8 mouse cellular contexts compared by ENCODE assay signal in the genomic region with DNA sequence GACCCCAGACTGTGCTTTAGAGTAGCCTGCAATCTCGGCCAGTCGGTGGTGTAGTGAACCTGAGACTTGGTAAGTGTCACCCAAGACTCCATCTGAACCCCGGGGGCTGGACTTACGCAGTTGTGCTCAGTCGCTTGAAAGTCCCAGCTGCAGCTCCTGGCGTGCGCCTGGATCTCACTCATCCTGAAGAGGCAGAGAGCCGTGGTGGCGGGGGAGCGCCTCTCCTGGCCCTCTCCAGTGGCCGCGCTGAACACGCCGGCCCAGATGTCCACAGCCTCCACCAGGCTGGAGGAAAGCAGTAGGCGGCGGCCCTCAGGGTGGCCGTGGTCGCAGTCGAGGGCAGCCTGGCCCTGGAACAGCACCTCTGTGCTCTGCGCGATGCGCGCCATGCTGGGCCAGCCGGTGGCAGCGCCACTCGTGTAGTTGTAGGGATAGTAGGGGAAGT. TPM values are rescaled to one million over a fixed set of nuclear protein-coding genes. Genes with fewer than 3 reads are reported as not detected.
A peak's percentile ranks its signal among the peaks of the same experiment; 100 is the strongest.
DNase-seq lines count a peak whose midpoint lies in the region; ATAC-seq and TF ChIP-seq lines count a peak whose summit lies in the region.

No protein-coding gene starts in this region.

- peaks cover 21% of the 10 kb centered on the region for H3K4me1 ChIP-seq in forebrain, embryonic 11.5 days (replicated peaks; ENCODE audit: control insufficient read depth, insufficient read depth, low read length)
- H3K4me1 ChIP-seq in hindbrain, embryonic 10.5 days (replicated peaks), result peaks cover 60% of the 10 kb centered on the region
- peaks cover 16% of the 10 kb centered on the region for H3K4me1 ChIP-seq in limb, embryonic 11.5 days (ENCODE audit: control insufficient read depth, insufficient read depth, low read length)
- peaks cover 65% of the 10 kb centered on the region for H3K4me1 ChIP-seq in midbrain, embryonic 10.5 days
- peaks cover 6% of the 10 kb centered on the region; the same call in 1 of the 2 replicates for H3K4me1 ChIP-seq in small intestine, adult 2 months (ENCODE audit: control insufficient read depth, insufficient read depth, insufficient read length, low read length)

- H3K4me2 ChIP-seq in forebrain, embryonic 11.5 days (ENCODE audit: low read depth, low read length, severe bottlenecking), result peak overlapping the region; percentile 89
- H3K4me2 ChIP-seq in limb, embryonic 11.5 days (ENCODE audit: low read depth, severe bottlenecking), result peak overlapping the region; percentile 96

- peak overlapping the region; percentile 82 for H3K4me3 ChIP-seq in gastrocnemius, adult 2 months
- H3K4me3 ChIP-seq in forebrain, embryonic 11.5 days (ENCODE audit: low read depth, low read length), result peak overlapping the region; percentile 78
- peak overlapping the region; percentile 84 for H3K4me3 ChIP-seq in hindbrain, embryonic 10.5 days
- H3K4me3 ChIP-seq in limb, embryonic 11.5 days (ENCODE audit: low read depth, low read length), result peak overlapping the region; percentile 67
- peak overlapping the region; percentile 90 for H3K4me3 ChIP-seq in midbrain, embryonic 10.5 days
- peak overlapping the region; percentile 66 for H3K4me3 ChIP-seq in small intestine, adult 2 months (ENCODE audit: low read depth, low read length)

- peaks cover 8% of the 10 kb centered on the region; the same call in 1 of the 2 replicates for H3K27me3 ChIP-seq in forebrain, embryonic 11.5 days (ENCODE audit: control insufficient read depth, insufficient read depth, low read length)
- H3K27me3 ChIP-seq in hindbrain, embryonic 10.5 days (ENCODE audit: insufficient read depth, poor library complexity, severe bottlenecking), result peaks cover 78% of the 10 kb centered on the region
- peaks cover 38% of the 10 kb centered on the region for H3K27me3 ChIP-seq in limb, embryonic 11.5 days (ENCODE audit: control insufficient read depth, insufficient read depth, low read length)
- peaks cover 72% of the 10 kb centered on the region for H3K27me3 ChIP-seq in midbrain, embryonic 10.5 days (ENCODE audit: low read depth, poor library complexity, severe bottlenecking)
- peaks cover 41% of the 10 kb centered on the region for H3K27me3 ChIP-seq in small intestine, adult 2 months (ENCODE audit: control insufficient read depth, insufficient read depth, low read length)

- DNase-seq in gastrocnemius, adult 2 months, result peak; percentile 32
- no peak for DNase-seq in gastrocnemius, adult 8-10 months (ENCODE audit: low spot score in 2 of 2)
- peak; percentile 57 for DNase-seq in adrenal gland, postnatal 14 days
- DNase-seq in forebrain, embryonic 11.5 days (ENCODE audit: low spot score), result peak; percentile 73
- DNase-seq in hindbrain, embryonic 10.5 days (ENCODE audit: low spot score), result peak; percentile 66
- peak; percentile 67 for DNase-seq in limb, embryonic 11.5 days (ENCODE audit: low spot score)
- DNase-seq in midbrain, embryonic 10.5 days (ENCODE audit: low spot score), result peak; percentile 62

- TF ChIP-seq POLR2A in small intestine, adult 2 months (IDR thresholded peaks at IDR 0.05; ENCODE audit: low read depth, low read length), result no peak

- no peaks in the 10 kb centered on the region for H3K36me3 ChIP-seq in forebrain, embryonic 11.5 days (ENCODE audit: control insufficient read depth, insufficient read depth, low read length)
- no peaks in the 10 kb centered on the region for H3K36me3 ChIP-seq in hindbrain, embryonic 10.5 days
- H3K36me3 ChIP-seq in limb, embryonic 11.5 days (ENCODE audit: control insufficient read depth, insufficient read depth, low read length), result no peaks in the 10 kb centered on the region
- no peaks in the 10 kb centered on the region for H3K36me3 ChIP-seq in midbrain, embryonic 10.5 days
- no peaks in the 10 kb centered on the region for H3K36me3 ChIP-seq in small intestine, adult 2 months (ENCODE audit: control insufficient read depth, insufficient read depth, low read length)

- no peak for TF ChIP-seq CTCF in gastrocnemius, adult 2 months (IDR thresholded peaks at IDR 0.05)
- TF ChIP-seq CTCF in small intestine, adult 2 months (IDR thresholded peaks at IDR 0.05; ENCODE audit: extremely low read depth, insufficient read length, insufficient replicate concordance, low read depth, low read length), result no peak

- no peaks in the 10 kb centered on the region for H3K9me3 ChIP-seq in forebrain, embryonic 11.5 days (ENCODE audit: control insufficient read depth, low read length)
- H3K9me3 ChIP-seq in hindbrain, embryonic 10.5 days, result no peaks in the 10 kb centered on the region
- no peaks in the 10 kb centered on the region for H3K9me3 ChIP-seq in limb, embryonic 11.5 days (ENCODE audit: control insufficient read depth, low read length)
- no peaks in the 10 kb centered on the region for H3K9me3 ChIP-seq in midbrain, embryonic 10.5 days (replicated peaks)

- intact Hi-C loops in gastrocnemius, adult 2 months (cut with DNase I), result loop anchor here (5.0 to 10.0 kb wide), 2 partner anchors 139 to 321 kb away; no protein-coding TSS in a partner anchor

- peak; percentile 1; the same call in 1 of the 2 replicates for ATAC-seq in forebrain, embryonic 11.5 days (replicated peaks; ENCODE audit: low FRiP score)
- ATAC-seq in limb, embryonic 11.5 days (ENCODE audit: insufficient number of reproducible peaks, low FRiP score, low TSS enrichment, low read depth), result no peak

- under 1% methylated on average over 26 of the region's 26 CpGs for WGBS in forebrain, embryonic 11.5 days
- WGBS in hindbrain, embryonic 10.5 days, result under 1% methylated on average over 26 of the region's 26 CpGs
- WGBS in limb, embryonic 11.5 days, result 1% methylated on average over 26 of the region's 26 CpGs
- under 1% methylated on average over 26 of the region's 26 CpGs for WGBS in midbrain, embryonic 10.5 days
- WGBS in small intestine, adult 2 months, result 1% methylated on average over 26 of the region's 26 CpGs

- H3K9ac ChIP-seq in forebrain, embryonic 11.5 days (ENCODE audit: low read length), result peak overlapping the region; percentile 82
- H3K9ac ChIP-seq in limb, embryonic 11.5 days (ENCODE audit: low read length), result peak overlapping the region; percentile 43

- H3K27ac ChIP-seq in gastrocnemius, adult 2 months, result 0 out of 2 replicates have a peak overlapping the region, but pooled peaks have one; percentile 31
- H3K27ac ChIP-seq in forebrain, embryonic 11.5 days (ENCODE audit: low read depth, low read length), result no peak overlapping the region
- H3K27ac ChIP-seq in hindbrain, embryonic 10.5 days, result peak overlapping the region; percentile 94
- no peak overlapping the region for H3K27ac ChIP-seq in limb, embryonic 11.5 days (replicated peaks; ENCODE audit: low read depth, low read length)
- peak overlapping the region; percentile 96 for H3K27ac ChIP-seq in midbrain, embryonic 10.5 days (replicated peaks)
- no peak overlapping the region for H3K27ac ChIP-seq in small intestine, adult 2 months (ENCODE audit: insufficient read depth, low read depth, low read length)

RNA-seq across cellular contexts. Expression of a gene that starts 1.2 kb away (rescaled TPM):
- under 1 TPM; 0.33 to 0.59 TPM for total RNA-seq in gastrocnemius, adult 2 months (2021)
- under 1 TPM; 0.17 to 0.68 (median 0.43) TPM for total RNA-seq in gastrocnemius, adult 8-10 months (2022)
- total RNA-seq in adrenal gland, postnatal 14 days (2021), result 4.1 and 4.2 TPM in 2 replicates
- polyA plus RNA-seq in forebrain, embryonic 11.5 days (2014; fragmentation: Nextera tagmentation; extraction: Ambion mirVana), result 7.5 and 8.0 TPM in 2 replicates
- 1.5 TPM in 2 replicates for polyA plus RNA-seq in hindbrain, embryonic 10.5 days (2016; fragmentation: Nextera tagmentation; extraction: Ambion mirVana)
- polyA plus RNA-seq in limb, embryonic 11.5 days (2014; fragmentation: Nextera tagmentation; extraction: Ambion mirVana), result 0.64 and 0.81 TPM in 2 replicates
- 2.2 and 2.7 TPM in 2 replicates for polyA plus RNA-seq in midbrain, embryonic 10.5 days (2016; fragmentation: Nextera tagmentation; extraction: Ambion mirVana)
- 0.61 and 0.82 TPM in 2 replicates for polyA plus RNA-seq in small intestine, adult 2 months (2012; rRNA removed)

Comparison
In these comparisons a context has a peak if more than half of its experiments do, and no peak if none do; other contexts are left out.
1. DNase-seq: peak in gastrocnemius, adult 2 months (single experiment), adrenal gland, postnatal 14 days (single experiment), forebrain, embryonic 11.5 days (single experiment), hindbrain, embryonic 10.5 days (single experiment), limb, embryonic 11.5 days (single experiment) and midbrain, embryonic 10.5 days (single experiment); none in gastrocnemius, adult 8-10 months (0 of 2).
2. H3K27ac ChIP-seq: peak in gastrocnemius, adult 2 months (single experiment), hindbrain, embryonic 10.5 days (single experiment) and midbrain, embryonic 10.5 days (single experiment); none in forebrain, embryonic 11.5 days (single experiment), limb, embryonic 11.5 days (single experiment) and small intestine, adult 2 months (single experiment).
3. Peak in every context shown above with its lines, with median percentiles within 50 percentile points of each other: H3K4me3 ChIP-seq.